Mouse (Mus musculus): Measurements from ENCODE around the gene Gm28308.
A peak's percentile ranks its signal among the peaks of the same experiment; 100 is the strongest.

Gene Gm28308

DNA sequence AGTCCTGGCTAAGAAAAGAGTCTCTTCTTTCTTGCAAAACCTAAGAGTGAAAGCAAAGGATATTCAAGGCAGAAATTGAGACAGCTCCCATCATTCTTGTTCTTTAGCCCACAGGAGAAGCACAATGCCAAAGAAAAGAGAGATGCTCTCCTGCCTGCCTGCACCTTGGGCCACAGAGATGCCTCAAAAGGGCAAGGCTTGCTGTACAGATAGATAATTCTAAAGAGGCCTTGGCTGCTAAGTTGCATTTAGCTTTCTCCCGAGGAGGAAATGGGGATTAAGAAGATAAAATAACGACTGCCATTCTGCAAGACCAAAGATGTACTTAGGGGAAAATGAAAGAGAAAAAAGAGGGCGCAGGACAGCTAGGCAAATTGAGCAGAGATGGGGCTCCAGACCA is 33.8 kb upstream of the Gm28308 start:
- DNase-seq (ENCODE audit: low spot score in 2 of 2): peak in 1 of 2 experiments; percentile 35

DNA sequence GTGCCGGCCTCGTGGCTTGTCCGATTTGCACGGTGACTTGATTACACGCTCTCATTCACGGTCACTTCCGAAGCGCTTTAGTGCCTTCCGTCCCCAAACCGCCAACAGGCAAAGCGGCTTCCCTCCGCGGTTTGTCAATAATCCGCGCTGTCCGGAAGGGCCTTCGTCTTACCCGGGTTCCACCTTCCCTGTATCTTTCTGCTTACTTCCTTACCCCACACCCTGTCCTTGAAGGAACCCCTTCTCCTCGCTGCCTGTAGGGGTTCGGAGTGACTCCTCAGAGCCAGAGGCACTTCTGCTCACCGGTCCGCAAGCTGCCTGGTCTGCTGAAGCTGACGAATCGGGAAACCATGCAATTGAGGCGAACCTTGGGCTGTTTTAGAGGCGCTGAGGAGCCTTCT is 33.3 kb upstream of the Gm28308 start:
- DNase-seq (ENCODE audit: low spot score in 2 of 2): peak in 1 of 2 experiments; percentile 55

GRCm38 (mm10) chr6:52245757-52246142 is 32.6 kb upstream of the Gm28308 start, which contains the start of gene Hoxa11:
Gene Hoxa11 (minus strand): TSS chr6:52245810.
- DNase-seq (ENCODE audit: low spot score in 2 of 2): peak in 1 of 2 experiments; percentile 72

- DNase-seq (ENCODE audit: low spot score in 2 of 2): peak in 1 of 2 experiments; percentile 48
These were observed 32.1 kb upstream of the Gm28308 start for GRCm38 (mm10) chr6:52245040-52245756.

DNA sequence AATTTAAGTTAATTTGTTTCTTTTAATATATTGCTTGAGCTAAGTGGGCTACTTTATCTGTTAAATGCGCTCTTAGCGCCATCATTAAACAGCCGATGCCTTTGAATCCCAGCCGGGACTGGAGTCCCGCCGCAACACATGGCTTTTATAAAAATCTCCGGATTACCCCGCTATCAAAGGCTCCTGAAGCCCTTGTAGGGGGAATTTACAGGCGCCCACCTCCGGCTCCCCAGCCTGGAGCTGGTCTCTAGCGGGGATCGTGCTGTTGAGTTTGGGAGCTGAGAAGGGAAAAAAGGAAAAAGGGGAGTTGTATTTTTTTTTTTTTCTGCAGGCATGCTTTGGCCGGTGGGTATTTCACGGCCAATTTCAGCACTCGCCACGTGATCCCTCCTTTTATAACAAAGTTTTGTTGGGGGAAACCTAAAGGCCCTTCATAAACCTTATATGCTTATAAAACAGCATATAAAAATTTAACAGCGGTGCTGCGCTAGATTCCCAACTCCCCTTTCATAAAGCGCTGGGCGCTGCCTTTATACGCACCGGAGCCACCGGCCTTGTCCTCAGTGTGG is 31.4 kb upstream of the Gm28308 start:
- DNase-seq (ENCODE audit: low spot score in 2 of 2): peak in 1 of 2 experiments; percentile 8

- peak in 1 of 2 experiments; percentile 52 for DNase-seq (ENCODE audit: low spot score in 2 of 2)
These were observed 30.6 kb upstream of the Gm28308 start for GRCm38 (mm10) chr6:52243681-52244121.

DNA sequence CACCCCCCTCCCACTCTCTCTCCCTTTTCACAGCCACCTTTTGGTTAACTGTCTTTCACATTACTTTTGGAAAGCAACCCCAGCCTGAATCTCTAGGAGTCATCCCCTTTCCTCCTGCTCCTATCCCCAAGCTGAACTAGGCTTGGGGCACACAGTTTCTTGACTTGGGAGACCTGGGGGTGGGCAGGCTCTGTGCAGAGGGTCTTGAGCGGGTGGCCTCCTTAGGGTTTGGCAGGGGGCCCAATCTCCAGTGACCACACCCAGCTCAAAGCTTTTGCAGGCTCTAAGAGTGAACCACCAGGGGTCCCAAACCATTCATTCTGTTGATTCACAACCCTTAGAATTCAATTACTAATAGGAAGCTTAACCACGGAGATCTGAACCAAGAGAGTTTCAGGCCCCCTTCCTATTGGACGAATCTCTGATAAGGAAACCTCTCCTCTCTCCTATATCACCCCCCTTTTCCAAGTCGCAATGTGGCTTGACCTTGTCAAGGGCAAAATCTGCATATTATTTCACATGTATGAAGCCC is 29.7 kb upstream of the Gm28308 start:
- DNase-seq (ENCODE audit: low spot score in 2 of 2): peak in 1 of 2 experiments; percentile 5

DNA sequence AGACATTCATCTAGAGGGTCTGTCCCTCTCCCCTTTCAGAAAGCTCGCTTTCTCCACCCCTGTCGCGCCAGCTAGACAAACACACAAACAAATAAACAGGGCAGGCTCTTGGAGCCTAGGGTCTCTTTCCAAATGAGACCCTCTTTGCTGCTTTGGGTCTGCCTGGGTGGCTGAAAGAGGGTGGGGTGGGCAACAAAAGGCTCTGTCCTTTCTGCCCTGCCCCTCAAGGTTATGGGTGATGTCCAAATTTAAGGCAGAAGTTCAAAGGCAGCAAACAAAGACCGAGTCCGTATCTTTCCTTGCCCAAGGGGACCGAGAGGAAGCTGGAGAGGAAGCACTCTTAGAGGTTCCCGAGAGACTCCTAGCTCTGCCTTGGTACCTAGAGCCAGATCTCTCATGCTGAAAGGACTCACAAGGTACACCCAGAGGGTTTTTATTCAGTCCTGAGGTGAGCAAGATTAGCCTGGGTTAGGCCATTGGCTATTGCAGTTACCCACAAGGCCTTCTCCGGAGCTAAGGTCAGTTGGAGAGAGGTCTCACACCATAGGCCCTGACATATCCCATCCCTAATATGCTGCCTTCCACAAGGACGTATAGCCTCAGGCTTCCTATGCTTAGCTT is 28.0 kb upstream of the Gm28308 start:
- DNase-seq (ENCODE audit: low spot score in 2 of 2): peak in 1 of 2 experiments; percentile 9

GRCm38 (mm10) chr6:52240389-52241000 is 27.4 kb upstream of the Gm28308 start, which contains the start of gene Hoxa10:
Gene Hoxa10 (minus strand): TSS chr6:52240854.
- peak in 1 of 2 experiments; percentile 94 for DNase-seq (ENCODE audit: low spot score in 2 of 2)

DNA sequence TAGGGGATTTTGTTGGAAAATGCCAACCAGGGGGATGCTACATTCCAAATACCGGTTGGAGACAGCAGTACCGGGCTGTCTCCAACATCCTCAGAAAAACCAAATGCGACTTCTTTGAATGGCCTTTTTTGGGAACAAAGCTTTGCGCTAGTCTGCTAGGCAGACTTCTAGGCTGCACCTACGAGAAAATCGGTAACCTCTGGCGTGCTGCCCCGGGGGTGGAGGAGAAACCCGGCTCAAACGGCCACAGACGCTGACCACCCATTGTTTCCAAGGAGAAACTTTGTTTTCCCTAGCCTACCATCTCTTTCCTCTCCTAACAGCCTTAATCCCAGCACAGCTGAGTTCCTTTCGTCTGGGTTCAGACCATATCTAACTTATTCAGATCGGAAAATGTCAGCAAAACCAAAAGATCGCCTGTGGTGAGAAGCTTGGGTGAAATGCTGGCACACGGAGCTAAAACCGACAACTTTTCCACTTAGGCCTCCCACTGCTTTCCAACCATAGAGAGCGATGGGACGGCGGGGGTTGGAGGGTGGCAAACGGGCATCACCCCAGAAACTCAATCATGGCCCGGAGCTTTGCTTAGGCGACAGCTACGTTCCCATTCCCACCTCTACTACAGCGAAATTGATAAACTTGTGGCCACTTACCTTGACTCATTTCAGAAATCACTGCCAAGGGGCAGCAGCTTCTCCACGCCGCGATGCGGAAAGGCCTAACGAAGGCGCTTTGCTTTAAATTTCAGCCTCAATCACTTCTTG is 26.7 kb upstream of the Gm28308 start:
- DNase-seq (ENCODE audit: low spot score in 2 of 2): peak in 1 of 2 experiments; percentile 37

GRCm38 (mm10) chr6:52238976-52239375 is 25.8 kb upstream of the Gm28308 start:
- DNase-seq (ENCODE audit: low spot score in 2 of 2): peak in 1 of 2 experiments; percentile 18

GRCm38 (mm10) chr6:52238155-52238545 is 25.0 kb upstream of the Gm28308 start:
- DNase-seq (ENCODE audit: low spot score in 2 of 2): peak in 1 of 2 experiments; percentile 37

DNA sequence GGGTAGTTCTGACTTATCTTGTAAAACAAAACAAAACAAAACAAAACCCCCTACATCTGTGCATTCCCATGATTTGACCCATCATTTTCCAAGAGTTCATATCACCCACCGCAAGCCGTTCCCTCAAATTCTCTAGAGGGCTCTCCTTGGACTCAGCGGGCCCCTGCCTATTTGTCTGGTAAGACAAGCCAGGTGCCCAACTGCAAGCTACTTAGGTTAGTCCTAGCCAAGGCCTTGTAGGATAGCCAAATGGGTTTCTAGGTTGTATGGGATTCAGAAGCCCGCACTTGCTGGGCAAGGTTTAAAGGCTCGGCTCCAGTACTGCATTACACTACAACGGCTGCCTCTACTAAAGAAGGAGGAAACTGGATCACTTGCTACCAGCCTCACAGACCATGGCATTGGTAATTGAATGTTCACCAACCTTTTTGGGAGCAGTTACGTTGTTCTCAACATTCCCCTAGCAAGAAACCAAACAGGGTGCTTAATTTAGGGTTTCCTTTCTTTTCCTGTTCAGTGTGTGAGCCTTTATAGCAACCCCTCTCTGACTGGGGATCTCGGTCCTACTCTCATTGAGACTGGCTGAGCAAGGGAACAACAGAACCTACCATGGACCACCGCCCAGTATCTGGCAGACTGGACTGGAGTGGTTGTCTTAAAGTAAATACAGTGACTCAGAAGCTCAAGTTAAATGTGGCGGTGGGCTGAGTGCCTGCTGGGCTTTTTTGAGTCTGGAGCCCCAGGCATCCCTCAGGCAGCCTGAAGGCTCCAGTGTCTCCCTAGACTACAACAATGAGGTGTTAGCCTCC is 24.4 kb upstream of the Gm28308 start:
- DNase-seq (ENCODE audit: low spot score in 2 of 2): peak in 1 of 2 experiments; percentile 38

DNA sequence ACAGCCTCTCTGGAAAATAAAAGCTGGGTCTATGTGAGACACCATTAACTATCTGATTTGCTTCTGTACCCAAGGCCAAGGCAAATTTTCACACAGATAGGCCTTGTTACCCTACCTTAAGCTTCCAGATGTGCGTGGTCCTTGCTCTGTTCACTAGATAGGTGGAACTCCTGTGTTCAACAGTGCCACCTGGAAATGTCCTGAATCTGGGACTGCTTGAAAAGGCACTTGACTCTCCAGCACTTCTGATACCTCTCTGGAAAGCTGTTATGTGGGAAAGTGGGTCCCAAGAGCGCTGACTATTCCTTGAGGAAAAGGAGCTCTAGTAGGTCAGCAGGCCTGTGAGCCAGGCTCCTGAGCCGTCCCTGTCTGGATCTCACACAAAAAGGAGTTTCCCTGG is 23.7 kb upstream of the Gm28308 start:
- peak in 1 of 2 experiments; percentile 29 for DNase-seq (ENCODE audit: low spot score in 2 of 2)

DNA sequence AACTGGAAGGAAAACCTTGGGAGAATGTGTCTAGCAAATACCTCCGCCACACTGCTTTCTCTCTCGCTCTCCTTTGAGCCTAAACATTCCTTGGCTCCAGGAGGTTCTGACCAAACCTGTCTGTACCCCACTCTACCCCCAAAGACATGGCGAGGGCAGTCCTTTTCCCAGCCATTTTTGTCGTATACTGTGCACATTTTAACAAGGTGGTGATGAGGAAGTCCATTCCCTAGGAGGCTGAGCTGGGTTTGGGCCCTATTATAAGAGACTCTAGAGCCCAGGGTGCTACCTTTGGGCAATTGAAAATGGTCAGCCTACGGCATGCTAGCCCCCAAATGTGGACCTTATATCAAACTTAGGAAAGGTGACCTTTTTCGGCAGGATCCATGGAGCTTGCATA is 22.7 kb upstream of the Gm28308 start:
- DNase-seq (ENCODE audit: low spot score in 2 of 2): no peak

GRCm38 (mm10) chr6:52235267-52235666 is 22.1 kb upstream of the Gm28308 start:
- DNase-seq (ENCODE audit: low spot score in 2 of 2): peak in 1 of 2 experiments; percentile 3

- peak in 1 of 2 experiments; percentile 81 for DNase-seq (ENCODE audit: low spot score in 2 of 2)
These were observed 21.4 kb upstream of the Gm28308 start for GRCm38 (mm10) chr6:52234428-52235140.

DNA sequence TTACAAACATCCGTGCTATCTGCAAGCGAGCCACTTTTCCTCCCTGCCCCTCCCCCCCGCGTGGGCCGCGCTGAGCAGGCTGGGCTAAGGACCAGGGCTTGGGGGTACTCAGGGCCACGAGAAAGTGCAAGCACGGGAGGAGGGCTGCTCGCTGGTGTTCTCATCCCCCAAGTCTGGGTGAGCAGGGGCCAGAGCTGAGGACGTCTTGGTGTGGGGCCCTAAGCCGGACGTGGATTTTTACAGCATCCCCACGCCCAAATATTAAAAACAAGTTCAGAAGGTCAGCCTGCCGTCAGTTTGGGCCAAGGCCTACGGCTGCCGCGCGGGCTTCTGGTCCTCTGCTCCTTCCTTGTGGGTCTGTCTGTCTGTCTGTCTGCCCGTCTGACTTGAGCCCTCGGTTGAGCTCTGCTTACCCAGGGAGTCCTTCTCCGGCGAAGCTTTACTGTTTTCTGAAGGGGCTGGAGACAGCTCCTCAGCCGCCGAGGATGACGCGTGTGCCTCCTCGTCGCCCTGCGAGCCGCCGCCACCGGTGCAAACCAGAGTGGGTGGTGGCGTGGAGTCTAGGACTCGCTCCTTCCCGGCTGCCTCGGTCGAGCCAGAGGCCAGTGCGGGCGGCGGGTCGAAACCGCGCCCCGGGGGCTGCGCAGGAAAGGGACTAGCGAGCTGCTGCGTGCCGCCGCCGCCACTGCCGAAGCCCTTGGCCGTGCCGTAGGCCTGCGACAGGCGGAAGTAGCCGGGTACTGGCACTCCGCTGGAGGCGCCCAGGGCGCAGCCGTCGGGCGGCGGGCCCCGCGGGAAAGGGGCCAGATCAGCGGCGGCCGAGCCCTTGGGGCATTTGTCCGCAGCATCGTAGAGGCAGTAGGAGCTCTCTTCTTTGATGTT is 20.6 kb upstream of the Gm28308 start:
- peak in 1 of 2 experiments; percentile 86 for DNase-seq (ENCODE audit: low spot score in 2 of 2)
